Mouse (Mus musculus) A20 (cell line): ENCODE measurements around the gene Slc9a3r1.

Experiments used
- DNase-seq: peaks from one replicate; pipeline ENCODE4 v3.0.0-alpha.2; 2011; ENCODE audit warnings: low read depth, low spot score

Slc9a3r1 gene

DNA sequence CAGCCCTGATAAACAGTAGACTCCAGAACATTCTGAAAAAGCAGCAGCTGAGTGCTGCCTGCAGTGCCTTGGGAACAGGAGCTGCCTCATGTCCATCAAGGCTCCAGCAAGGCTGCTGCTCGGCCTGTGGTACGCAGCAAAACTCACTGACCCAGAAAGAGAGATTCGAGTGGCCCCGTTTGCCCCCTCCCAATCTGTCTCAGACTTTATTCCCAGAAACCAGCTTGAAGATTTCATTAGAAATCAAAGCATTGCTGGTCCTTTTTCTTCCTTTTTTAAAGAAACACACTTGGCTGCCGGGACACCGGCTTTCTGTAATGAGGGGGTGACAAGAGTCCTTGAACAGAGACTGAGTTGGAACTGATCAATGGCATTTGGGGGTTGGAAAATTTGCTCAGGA, 62.2 kb downstream of the Slc9a3r1 start:
- DNase-seq, result no peak

DNA sequence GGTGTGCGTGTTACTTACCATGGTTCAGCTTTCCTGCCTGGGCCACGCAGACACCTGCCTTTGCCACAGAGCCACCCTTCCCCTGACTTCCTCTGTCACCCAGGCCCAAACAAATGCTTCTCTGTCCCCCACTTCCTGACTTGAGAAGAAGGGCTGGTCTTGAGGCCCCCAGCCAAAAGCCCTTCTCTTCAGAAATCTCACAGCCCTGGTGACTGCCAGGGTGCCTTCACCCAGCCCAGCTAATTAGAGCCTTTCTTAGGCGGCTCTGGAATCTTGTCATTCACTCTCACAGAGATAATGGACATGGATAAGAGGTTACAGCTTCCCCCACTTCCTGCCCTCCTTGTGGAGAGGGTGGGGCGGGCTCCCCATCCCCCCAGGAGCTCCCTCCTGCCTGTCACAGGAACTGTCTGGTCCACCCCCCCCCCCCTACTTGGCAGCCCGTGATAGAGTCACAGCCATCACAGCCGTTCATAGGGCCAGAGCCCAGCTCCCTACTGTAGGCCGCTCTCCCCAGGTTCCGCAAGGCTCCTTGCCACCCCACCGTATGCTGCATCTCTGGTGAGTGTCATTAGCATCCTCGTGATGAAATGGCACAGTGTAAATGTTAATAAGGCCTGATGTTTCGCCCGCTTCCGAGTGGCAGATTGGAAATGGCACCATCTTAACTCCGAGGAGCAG, 63.8 kb downstream of the Slc9a3r1 start:
- DNase-seq, result no peak

DNA sequence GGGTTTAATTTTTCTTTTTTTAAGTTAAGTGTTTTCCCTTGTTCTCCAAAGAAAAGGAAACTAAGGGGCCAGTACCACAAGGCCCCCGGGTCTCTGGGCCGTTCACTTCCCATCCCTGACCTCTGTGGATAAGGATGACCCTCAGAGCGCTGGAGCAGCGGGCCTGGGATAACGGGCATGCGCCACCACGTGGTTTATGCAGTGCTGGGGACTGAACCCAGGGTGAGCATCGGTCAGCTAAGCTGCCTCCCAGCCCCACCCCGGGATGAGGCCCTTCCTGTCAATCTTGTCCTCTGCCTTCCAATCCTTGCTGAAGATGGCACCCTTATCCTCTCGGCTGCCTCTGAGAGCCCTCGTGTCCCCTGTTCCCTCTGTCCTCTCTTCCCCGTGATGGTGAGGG, 64.5 kb downstream of the Slc9a3r1 start:
- DNase-seq, result no peak

DNA sequence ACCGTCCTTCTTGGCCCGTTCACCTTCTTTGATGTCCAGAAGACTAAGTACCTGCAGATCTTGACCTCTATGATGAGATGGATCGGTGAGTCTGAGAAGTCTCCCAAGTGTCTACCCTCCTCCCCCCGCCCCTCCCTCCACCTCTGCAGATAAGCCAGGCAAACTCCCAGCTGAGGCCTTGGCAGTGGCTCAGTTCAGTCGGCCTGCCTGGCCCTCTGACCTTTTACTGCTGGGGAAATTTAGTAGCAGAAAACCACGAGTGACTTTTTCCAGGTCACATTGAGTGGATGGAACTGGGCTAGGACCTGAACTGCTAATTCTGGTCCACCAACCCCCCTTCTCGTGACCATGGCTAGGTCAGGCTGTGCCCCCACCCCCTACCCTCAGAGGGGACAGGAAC, 65.3 kb downstream of the Slc9a3r1 start:
- no peak for DNase-seq

DNA sequence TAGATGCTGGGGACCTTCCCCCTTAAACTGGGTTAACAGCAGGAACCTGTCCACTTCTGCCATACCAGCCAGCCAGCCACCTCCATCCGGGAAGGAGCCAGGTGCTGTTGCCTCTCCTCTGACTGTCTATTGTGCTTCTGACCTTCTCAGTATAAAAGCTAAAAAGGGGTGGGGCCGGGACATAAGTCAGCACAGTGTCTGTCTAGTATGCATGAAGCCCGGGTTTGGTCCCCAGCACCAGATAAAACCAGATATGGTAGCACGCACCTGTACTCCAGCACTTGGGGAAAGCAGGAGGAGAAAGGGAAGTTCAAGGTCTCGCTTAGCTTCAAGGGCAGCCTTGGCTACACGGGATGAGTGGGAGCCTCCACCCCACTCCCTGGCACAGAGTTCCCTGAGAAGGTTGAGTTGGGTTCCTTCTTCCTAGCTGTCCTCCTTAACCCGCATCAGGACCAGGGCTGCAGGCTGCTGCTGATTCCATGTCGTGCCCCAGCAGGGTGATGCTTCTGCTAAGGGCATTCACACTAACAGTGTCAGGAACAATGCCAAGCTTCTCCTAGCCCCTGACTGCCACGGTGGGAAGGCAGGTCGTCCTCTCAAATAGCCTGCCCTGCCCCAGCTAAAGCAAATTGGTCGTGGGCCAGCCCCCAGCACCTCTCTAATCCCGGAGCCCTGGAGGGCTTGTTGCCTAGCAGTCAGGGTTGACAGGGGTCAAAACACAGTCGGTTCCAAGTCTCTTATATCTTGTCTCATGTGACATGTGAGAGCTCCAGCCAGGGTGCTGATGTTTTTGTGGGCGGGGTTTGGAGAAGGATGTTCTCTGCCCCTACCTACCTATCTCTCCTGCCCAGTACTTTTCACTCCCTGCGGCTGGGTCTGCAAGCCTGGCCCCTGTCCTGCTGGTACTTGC, 66.1 kb downstream of the Slc9a3r1 start:
- DNase-seq, result no peak
